Mouse (Mus musculus): ENCODE measurements around the gene Padi2.

DNA sequence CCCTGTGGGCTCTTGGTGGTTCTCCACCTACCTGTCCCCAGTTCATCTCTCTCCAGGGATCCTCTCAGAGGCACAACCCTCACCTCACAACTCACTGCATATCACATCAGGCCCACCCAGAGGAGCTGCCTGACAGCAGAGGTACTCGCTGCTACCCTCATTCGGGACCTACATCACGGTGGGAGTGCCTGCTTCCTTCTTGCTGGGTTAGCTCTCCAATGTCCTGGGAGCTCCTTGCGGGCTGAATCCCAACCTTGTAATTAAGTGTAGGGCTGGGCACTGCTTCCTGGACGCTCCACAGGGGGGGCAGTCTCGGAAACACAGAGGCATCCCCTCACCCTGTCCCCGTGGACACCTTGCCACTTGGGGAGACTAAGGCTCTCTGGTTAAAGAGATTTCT lies 35.3 kb upstream of the Padi2 start:
- no peak for TF ChIP-seq JUN (IDR thresholded peaks at IDR 0.05; ENCODE audit: insufficient read depth, low read depth, low read length)
- no peak for TF ChIP-seq USF2 (conservative IDR thresholded peaks at IDR 0.05; ENCODE audit: low read depth, low read length)
- TF ChIP-seq MYC (IDR thresholded peaks at IDR 0.05; ENCODE audit: low read depth, low read length): no peak
- TF ChIP-seq CTCF (conservative IDR thresholded peaks at IDR 0.05 in 1 of 2, IDR thresholded peaks at IDR 0.05 in 1 of 2; ENCODE audit: low read depth in 2 of 2, low read length in 2 of 2): no peak
- TF ChIP-seq ETS1 (conservative IDR thresholded peaks at IDR 0.05; ENCODE audit: low read depth, low read length): no peak

All from CH12.LX (cell line).